Mouse (Mus musculus) cerebellum, adult 2 months (tissue): ENCODE measurements around the gene Mfsd12. TPM values are rescaled to one million over a fixed set of nuclear protein-coding genes. Genes with fewer than 3 reads are reported as not detected.

Experiments used
- DNase-seq, 2 experiments: peaks; one replicate each; pipeline ENCODE4 v3.0.0; 2021
- H3K27ac ChIP-seq: fragments of 200-500 bp; 2 replicates; pipeline ENCODE4 v1.5.1; 2012; ENCODE audit warnings: low read length, control low read depth, inconsistent platforms; ENCODE audit not compliant: insufficient read depth
- H3K27me3 ChIP-seq: fragments of 200-500 bp; 2 replicates; pipeline ENCODE4 v1.6.1; 2012; ENCODE audit warnings: inconsistent platforms, mild to moderate bottlenecking, low read length, moderate library complexity; ENCODE audit not compliant: control insufficient read depth, insufficient read depth
- H3K4me1 ChIP-seq: fragments of 200-500 bp; 2 replicates; pipeline ENCODE4 v1.6.1; 2011; ENCODE audit warnings: low read length; ENCODE audit not compliant: control insufficient read depth, insufficient read depth
- H3K4me3 ChIP-seq: fragments of 200-500 bp; replicated peaks from 2 replicates; pipeline ENCODE3; 2011; ENCODE audit warnings: mild to moderate bottlenecking, low read depth, low read length, control low read depth; ENCODE audit not compliant: insufficient read depth
- CTCF ChIP-seq: fragments of 200-500 bp; IDR thresholded peaks from 2 replicates; pipeline ENCODE4 v1.5.1; 2011; ENCODE audit warnings: low read depth, mild to moderate bottlenecking, control low read depth, low read length, moderate library complexity, borderline replicate concordance; ENCODE audit not compliant: insufficient read depth
- POLR2A ChIP-seq: fragments of 200-500 bp; IDR thresholded peaks from 2 replicates; pipeline ENCODE4 v1.6.1; 2011; ENCODE audit warnings: low read length, control low read depth, borderline replicate concordance; ENCODE audit not compliant: insufficient read depth
- WGBS: fragments of 180-500 bp; shearing (Covaris S2); methylation state at CpG from one replicate; pipeline ENCODE4 v1.1.7; 2018; 5-methylcytosine and 5-hydroxymethylcytosine counted together
- polyA plus RNA-seq: library from polyadenylated mRNA; depleted of rRNA; stranded (reverse); fragments of >200 nt; gene quantifications from 2 replicates; pipeline ENCODE4 v1.2.3, GENCODE M21; 2012

The Mfsd12 gene
- polyA plus RNA-seq, 1 experiment, result 35.0 TPM

GRCm38 (mm10) chr10:81383802-81384604 lies 26.7 kb downstream of the Mfsd12 start, which contains the start of the genes Dohh and Gm48551:
Gene Dohh (plus strand): TSS chr10:81384428.
Gene Gm48551 (plus strand): TSS chr10:81384466.
- peak; percentile 99 to 100 for DNase-seq
- WGBS, result 8% methylated on average over 54 of the region's 54 CpGs
- Histone ChIP-seq H3K4me3 (peak within 1 kb of the TSS; percentile 83), H3K27ac (peak within 1 kb of the TSS; percentile 59), H3K27me3 (no peaks in the 10 kb centered on the region), H3K4me1 (peaks cover 10% of the 10 kb centered on the region)
- TF ChIP-seq POLR2A, result peak; percentile 90
- TF ChIP-seq CTCF, result no peak

GRCm38 (mm10) chr10:81384605-81384982 lies 27.3 kb downstream of the Mfsd12 start:
- Histone ChIP-seq H3K27me3 (no peaks in the 10 kb centered on the region), H3K4me1 (peaks cover 10% of the 10 kb centered on the region), H3K4me3 (peak overlapping the region; percentile 83), H3K27ac (peak overlapping the region; percentile 59)
- under 1% methylated on average over 19 of the region's 19 CpGs for WGBS
- no peak for DNase-seq
- no peak for TF ChIP-seq CTCF
- no peak for TF ChIP-seq POLR2A

GRCm38 (mm10) chr10:81385603-81386306 lies 28.5 kb downstream of the Mfsd12 start:
- no peaks in the 10 kb centered on the region for H3K27me3 ChIP-seq
- H3K4me1 ChIP-seq, result peaks cover 10% of the 10 kb centered on the region
- 41% methylated on average over 22 of the region's 22 CpGs for WGBS
- no peak overlapping the region for H3K27ac ChIP-seq
- no peak for TF ChIP-seq CTCF
- TF ChIP-seq POLR2A, result no peak
- no peak for DNase-seq
- H3K4me3 ChIP-seq, result peak overlapping the region; percentile 83

DNA sequence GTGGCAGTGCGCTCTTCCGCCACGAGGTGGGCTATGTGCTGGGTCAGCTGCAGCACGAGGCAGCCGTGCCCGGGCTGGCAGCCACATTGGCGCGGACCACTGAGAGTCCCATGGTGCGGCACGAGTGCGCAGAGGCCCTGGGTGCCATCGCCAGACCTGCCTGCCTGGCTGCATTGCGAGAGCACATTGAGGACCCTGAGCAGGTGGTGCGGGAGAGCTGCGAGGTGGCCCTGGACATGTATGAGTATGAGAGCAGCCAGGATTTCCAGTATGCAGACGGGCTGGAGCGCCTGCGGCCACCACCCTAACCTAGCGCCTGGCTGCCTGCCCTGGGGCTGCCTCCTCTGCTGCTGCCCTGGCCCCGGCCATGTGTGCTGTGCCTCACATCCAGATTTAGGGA lies 30.4 kb downstream of the Mfsd12 start:
- WGBS, result 40% methylated on average over 20 of the region's 20 CpGs
- Histone ChIP-seq H3K27ac (no peak overlapping the region), H3K4me1 (peaks cover 10% of the 10 kb centered on the region), H3K27me3 (no peaks in the 10 kb centered on the region), H3K4me3 (no peak overlapping the region)
- no peak for DNase-seq
- TF ChIP-seq POLR2A, result no peak
- TF ChIP-seq CTCF, result no peak

GRCm38 (mm10) chr10:81388505-81389055 lies 31.3 kb downstream of the Mfsd12 start, which contains the start of gene Gm48552:
Gene Gm48552 (plus strand): TSS chr10:81389005.
- Histone ChIP-seq H3K4me1 (peaks cover 14% of the 10 kb centered on the region), H3K27ac (no peak within 1 kb of the TSS), H3K27me3 (no peaks in the 10 kb centered on the region), H3K4me3 (no peak within 1 kb of the TSS)
- no peak for DNase-seq
- 66% methylated on average over 5 of the region's 5 CpGs for WGBS
- no peak for TF ChIP-seq POLR2A
- no peak for TF ChIP-seq CTCF

DNA sequence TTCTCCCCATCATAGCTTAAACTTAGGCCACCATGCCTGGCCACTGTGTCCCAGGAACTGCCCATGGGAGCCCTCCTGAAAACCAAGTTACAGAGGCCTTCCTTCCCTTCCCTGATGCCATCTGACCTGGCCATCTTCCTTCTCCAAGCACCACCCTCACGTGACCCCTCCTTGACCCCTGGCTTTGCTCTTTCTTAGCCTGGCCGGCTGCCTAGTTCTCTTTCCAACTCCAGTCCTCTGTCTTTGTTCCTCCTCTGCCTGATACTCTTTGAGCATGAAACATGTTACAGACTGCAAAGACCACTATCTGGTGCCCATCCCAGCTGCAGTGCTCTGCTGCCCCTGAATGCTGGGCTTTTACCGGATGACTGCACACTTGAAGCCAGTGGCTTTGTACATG lies 32.1 kb downstream of the Mfsd12 start:
- Histone ChIP-seq H3K4me3 (no peak overlapping the region), H3K27me3 (no peaks in the 10 kb centered on the region), H3K4me1 (peaks cover 17% of the 10 kb centered on the region), H3K27ac (no peak overlapping the region)
- no peak for DNase-seq
- 38% methylated on average over 3 of the region's 3 CpGs for WGBS
- TF ChIP-seq POLR2A (no peak), CTCF (no peak)

GRCm38 (mm10) chr10:81389801-81390677 lies 32.7 kb downstream of the Mfsd12 start:
- H3K4me1 ChIP-seq, result peaks cover 19% of the 10 kb centered on the region
- DNase-seq, result peak; percentile 71 to 84
- no peak for TF ChIP-seq POLR2A
- peak; percentile 96 for TF ChIP-seq CTCF
- H3K27ac ChIP-seq, result no peak overlapping the region
- H3K27me3 ChIP-seq, result no peaks in the 10 kb centered on the region
- 44% methylated on average over 23 of the region's 23 CpGs for WGBS
- H3K4me3 ChIP-seq, result no peak overlapping the region
